In genomic region chr15:97351016-97351415, GRCm38 (mm10) we compare ENCODE assay signal across 8 mouse cellular contexts.
DNase-seq lines count a peak whose midpoint lies in the region; ATAC-seq and TF ChIP-seq lines count a peak whose summit lies in the region.

No protein-coding gene starts in this region.

- no peaks in the 10 kb centered on the region for H3K9me3 ChIP-seq in liver, embryonic 13.5 days (replicated peaks)
- H3K9me3 ChIP-seq in liver, embryonic 11.5 days (ENCODE audit: control insufficient read depth, low read length): no peaks in the 10 kb centered on the region
- H3K9me3 ChIP-seq in heart, postnatal 0 days (replicated peaks; ENCODE audit: control insufficient read depth, low read length): no peaks in the 10 kb centered on the region
- no peaks in the 10 kb centered on the region for H3K9me3 ChIP-seq in forebrain, embryonic 12.5 days

- no peak for DNase-seq in liver, embryonic 13.5 days
- no peak for DNase-seq in liver, embryonic 11.5 days (ENCODE audit: low spot score)
- DNase-seq in cerebellum, adult 9-11 months: peak; percentile 16
- DNase-seq in heart, postnatal 0 days (ENCODE audit: low spot score): peak; percentile 19
- peak; percentile 23 to 45 for DNase-seq in left cerebral cortex, postnatal 25 days (ENCODE audit: low spot score in 2 of 2)
- DNase-seq in testis, postnatal 10 days (ENCODE audit: low spot score): peak; percentile 55
- DNase-seq in embryo, embryonic 9.5 days (ENCODE audit: extremely low spot score): no peak

- H3K9ac ChIP-seq in liver, embryonic 13.5 days: no peak overlapping the region
- no peak overlapping the region for H3K9ac ChIP-seq in liver, embryonic 11.5 days (ENCODE audit: low read depth, low read length)
- no peak overlapping the region for H3K9ac ChIP-seq in heart, postnatal 0 days (replicated peaks; ENCODE audit: low read depth, low read length)
- H3K9ac ChIP-seq in forebrain, embryonic 12.5 days: no peak overlapping the region

- intact Hi-C loops in left cerebral cortex, postnatal 25 days (cut with DNase I): no loop called here

- no peak for TF ChIP-seq CTCF in heart, postnatal 0 days (IDR thresholded peaks at IDR 0.05; ENCODE audit: low read depth)

- H3K27ac ChIP-seq in liver, embryonic 13.5 days: peak overlapping the region; percentile 13; the same call in 1 of the 2 replicates
- no peak overlapping the region for H3K27ac ChIP-seq in liver, embryonic 11.5 days (ENCODE audit: low read depth, low read length)
- H3K27ac ChIP-seq in heart, postnatal 0 days (ENCODE audit: low read depth): no peak overlapping the region
- H3K27ac ChIP-seq in forebrain, embryonic 12.5 days: no peak overlapping the region

- H3K27me3 ChIP-seq in liver, embryonic 13.5 days: no peaks in the 10 kb centered on the region
- no peaks in the 10 kb centered on the region for H3K27me3 ChIP-seq in liver, embryonic 11.5 days (replicated peaks; ENCODE audit: control insufficient read depth, insufficient read depth, low read length)
- 0 out of 2 replicates have a peak, but pooled peaks cover 3% of the 10 kb centered on the region for H3K27me3 ChIP-seq in heart, postnatal 0 days (ENCODE audit: control insufficient read depth, insufficient read depth, low read length)
- no peaks in the 10 kb centered on the region for H3K27me3 ChIP-seq in forebrain, embryonic 12.5 days

- H3K4me2 ChIP-seq in liver, embryonic 13.5 days: no peak overlapping the region
- H3K4me2 ChIP-seq in liver, embryonic 11.5 days: no peak overlapping the region
- no peak overlapping the region for H3K4me2 ChIP-seq in heart, postnatal 0 days (ENCODE audit: low read depth, low read length)
- no peak overlapping the region for H3K4me2 ChIP-seq in forebrain, embryonic 12.5 days

- no peak for ATAC-seq in liver, embryonic 13.5 days (ENCODE audit: low read depth)
- ATAC-seq in liver, embryonic 11.5 days (replicated peaks; ENCODE audit: low FRiP score): no peak
- ATAC-seq in heart, postnatal 0 days (ENCODE audit: insufficient read depth, low read depth): peak; percentile 60; the same call in 1 of the 2 replicates
- ATAC-seq in forebrain, embryonic 12.5 days (ENCODE audit: low FRiP score): no peak

- H3K36me3 ChIP-seq in liver, embryonic 13.5 days: no peaks in the 10 kb centered on the region
- no peaks in the 10 kb centered on the region for H3K36me3 ChIP-seq in liver, embryonic 11.5 days (ENCODE audit: control insufficient read depth, insufficient read depth, low read length)
- no peaks in the 10 kb centered on the region for H3K36me3 ChIP-seq in heart, postnatal 0 days (replicated peaks; ENCODE audit: control insufficient read depth, insufficient read depth, low read length)
- H3K36me3 ChIP-seq in forebrain, embryonic 12.5 days (replicated peaks): no peaks in the 10 kb centered on the region

- no peak for TF ChIP-seq EP300 in heart, postnatal 0 days (IDR thresholded peaks at IDR 0.05; ENCODE audit: low read depth)

- peaks cover 19% of the 10 kb centered on the region for H3K4me1 ChIP-seq in liver, embryonic 13.5 days (replicated peaks)
- peaks cover 8% of the 10 kb centered on the region for H3K4me1 ChIP-seq in liver, embryonic 11.5 days (replicated peaks; ENCODE audit: control insufficient read depth, insufficient read depth, low read length)
- no peaks in the 10 kb centered on the region for H3K4me1 ChIP-seq in heart, postnatal 0 days (ENCODE audit: control insufficient read depth, insufficient read depth)
- H3K4me1 ChIP-seq in forebrain, embryonic 12.5 days: no peaks in the 10 kb centered on the region

- 53% methylated on average over 8 of the region's 8 CpGs for WGBS in liver, embryonic 13.5 days (ENCODE audit: insufficient replicate concordance)
- 66% methylated on average over 8 of the region's 8 CpGs for WGBS in liver, embryonic 11.5 days
- WGBS in heart, postnatal 0 days: 32% methylated on average over 8 of the region's 8 CpGs
- 84% methylated on average over 8 of the region's 8 CpGs for WGBS in forebrain, embryonic 12.5 days

- H3K4me3 ChIP-seq in liver, embryonic 13.5 days (replicated peaks): no peak overlapping the region
- no peak overlapping the region for H3K4me3 ChIP-seq in liver, embryonic 11.5 days (ENCODE audit: low read depth, low read length)
- H3K4me3 ChIP-seq in heart, postnatal 0 days (ENCODE audit: low read depth, low read length): no peak overlapping the region
- no peak overlapping the region for H3K4me3 ChIP-seq in forebrain, embryonic 12.5 days (replicated peaks)

Comparison
In these comparisons a context has a peak if more than half of its experiments do, and no peak if none do; other contexts are left out.
1. DNase-seq: peak in cerebellum, adult 9-11 months (single experiment), heart, postnatal 0 days (single experiment), left cerebral cortex, postnatal 25 days (2 of 2) and testis, postnatal 10 days (single experiment); none in liver, embryonic 13.5 days (single experiment), liver, embryonic 11.5 days (single experiment) and embryo, embryonic 9.5 days (single experiment).